Mouse (Mus musculus) urinary bladder, postnatal 36 days (tissue): ENCODE data around the gene Olfr692.
"Not testable (repeated sequence)": the region's sequence is repeated elsewhere in the genome, so short reads cannot be mapped to it uniquely, and the experiment has no call there.

Experiments
- DNase-seq, 2 experiments: peaks; one replicate each; pipeline ENCODE4 v3.0.0; 2022; ENCODE audit warnings: low spot score in 2 of 2, mixed read lengths in 1 of 2

The Olfr692 gene

GRCm38 (mm10) chr7:105367930-105368329, at the start of gene Olfr692:
TSS of gene Olfr692 (plus strand) at chr7:105368230.
- DNase-seq: no peak

- no peak for DNase-seq
Measured at GRCm38 (mm10) chr7:105325302-105325701, 42.7 kb upstream of the Olfr692 start.

DNA sequence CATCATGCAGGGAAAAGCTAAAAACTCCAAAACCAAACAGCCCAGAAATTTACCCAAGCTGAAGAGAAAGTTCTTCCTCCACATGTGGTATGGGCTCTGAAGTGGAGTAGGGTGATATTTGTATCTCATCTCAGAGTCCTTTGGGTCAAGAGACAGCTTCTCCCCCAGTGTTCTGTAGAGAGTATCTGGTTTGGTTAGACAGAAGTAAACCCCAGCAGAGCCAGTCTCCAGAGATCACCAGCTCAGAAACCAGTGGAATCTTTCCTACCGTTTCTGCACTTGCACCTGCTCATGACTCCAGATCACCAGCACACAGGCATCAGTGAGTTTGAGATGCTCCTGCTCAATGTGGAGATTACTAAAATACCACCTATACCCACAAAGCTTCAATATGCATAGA, 34.0 kb upstream of the Olfr692 start, which contains the start of gene Olfr690:
Gene Olfr690, minus strand, starts transcription at position 101 of the 400 bp plus-strand sequence.
- no peak for DNase-seq

GRCm38 (mm10) chr7:105342170-105342569, 25.9 kb upstream of the Olfr692 start, which contains the start of gene Olfr691:
TSS of gene Olfr691 (minus strand) at chr7:105342270.
- DNase-seq: no peak

DNA sequence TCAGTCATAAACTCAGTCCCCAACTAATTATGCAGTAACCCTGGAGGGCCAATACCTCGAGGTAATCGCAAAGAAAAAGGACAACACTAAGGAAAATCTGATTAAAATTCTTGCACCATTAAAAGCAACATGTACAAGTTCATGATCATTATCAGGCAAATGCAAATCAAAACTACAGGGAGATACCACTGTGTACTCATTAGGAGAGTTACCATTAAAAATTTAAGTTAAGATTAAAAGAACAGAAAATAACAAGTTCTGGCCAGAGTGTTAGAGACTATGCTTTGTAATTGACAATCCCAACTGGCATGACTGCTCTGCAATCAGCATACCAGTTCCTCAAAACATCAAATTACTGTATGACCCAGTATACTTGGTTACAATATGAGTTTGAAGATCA, 25.3 kb upstream of the Olfr692 start:
- DNase-seq: no peak

GRCm38 (mm10) chr7:105356064-105356463, 12.0 kb upstream of the Olfr692 start:
- not testable (repeated sequence) for DNase-seq

- not testable (repeated sequence) for DNase-seq
Measured at GRCm38 (mm10) chr7:105356487-105356886, 11.5 kb upstream of the Olfr692 start.

DNA sequence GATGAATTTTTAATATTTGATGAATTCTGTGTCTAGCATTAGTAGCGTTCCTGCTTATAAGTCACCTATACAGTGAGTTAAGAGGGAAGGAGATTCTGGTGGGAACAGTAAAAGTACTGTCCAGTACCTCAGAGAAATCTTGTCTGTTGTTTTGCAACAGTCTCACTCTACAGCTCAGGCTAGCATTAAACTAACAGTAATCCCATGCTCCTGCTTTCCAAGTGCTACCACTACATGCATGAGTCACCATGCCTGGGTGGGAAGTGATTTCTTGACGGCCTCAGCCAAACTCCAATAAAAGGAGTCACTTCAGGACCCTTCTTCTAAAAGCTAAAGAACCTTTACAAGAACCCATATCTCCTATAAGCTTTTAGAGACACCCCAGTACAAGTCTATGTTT, 6.3 kb upstream of the Olfr692 start:
- DNase-seq: no peak

DNA sequence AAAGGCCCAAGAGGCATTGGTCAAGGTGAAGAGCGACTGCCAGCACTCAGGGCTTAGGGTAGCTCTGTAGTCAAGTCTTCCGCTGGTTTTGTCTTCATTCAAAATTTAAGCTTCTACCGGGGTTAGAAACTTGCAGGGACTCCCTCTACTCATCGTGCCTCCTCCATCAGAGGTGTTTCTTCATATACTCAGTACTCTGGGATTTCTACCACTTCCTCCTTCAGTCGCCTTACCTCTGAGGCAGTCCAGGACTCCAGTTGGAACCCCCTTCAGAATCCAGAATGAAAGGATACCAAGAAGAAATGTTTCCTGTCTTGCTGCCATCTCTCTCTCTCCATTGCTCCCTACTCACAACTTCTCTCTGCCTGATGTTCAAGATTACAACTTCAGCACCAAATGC, 762 bp upstream of the Olfr692 start:
- DNase-seq: no peak

- DNase-seq: no peak
Measured at GRCm38 (mm10) chr7:105368521-105368920, 491 bp downstream of the Olfr692 start.

- no peak for DNase-seq
Measured at GRCm38 (mm10) chr7:105372912-105373311, 4.9 kb downstream of the Olfr692 start.

DNA sequence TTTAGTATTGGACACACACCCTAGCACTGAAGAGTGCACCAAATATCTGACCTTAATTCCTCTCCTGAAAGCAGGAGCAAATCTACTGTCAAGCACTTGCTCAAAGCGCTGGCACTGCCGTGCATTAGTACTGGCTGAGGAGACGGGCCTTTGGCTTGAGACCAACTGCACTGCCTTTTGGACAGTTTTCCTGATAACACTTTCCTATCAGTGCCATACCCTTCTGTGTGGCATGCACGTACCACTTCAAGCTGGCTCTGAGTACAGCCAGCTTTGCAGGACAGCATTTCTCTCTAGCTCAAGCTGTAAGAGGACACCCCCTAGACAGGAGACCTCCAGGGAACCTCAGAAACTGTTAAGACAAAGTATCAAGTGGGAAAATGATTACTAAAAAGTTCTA, 5.5 kb downstream of the Olfr692 start:
- DNase-seq: no peak

DNA sequence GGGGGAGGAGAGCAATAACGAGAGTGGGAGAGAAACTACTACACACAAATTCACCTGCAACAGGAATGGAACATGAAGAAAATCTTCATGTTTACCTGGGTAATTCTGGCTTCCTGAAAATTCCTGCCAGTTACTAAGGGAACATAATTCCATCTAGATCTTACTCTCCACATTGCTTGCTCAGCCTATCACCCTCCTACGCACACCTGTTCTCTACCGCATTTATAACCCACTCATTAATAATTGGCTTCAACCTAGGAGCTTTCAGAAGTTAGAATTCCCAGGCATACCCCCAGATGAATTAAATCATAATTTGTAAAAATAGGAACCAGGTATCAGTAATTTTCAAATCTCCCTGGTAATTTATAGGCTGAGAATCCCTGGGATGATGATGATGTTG, 5.9 kb downstream of the Olfr692 start:
- no peak for DNase-seq

GRCm38 (mm10) chr7:105374866-105375265, 6.8 kb downstream of the Olfr692 start, which contains the start of gene Gm5901:
TSS of gene Gm5901 (plus strand) at chr7:105375038.
- DNase-seq: no peak

DNA sequence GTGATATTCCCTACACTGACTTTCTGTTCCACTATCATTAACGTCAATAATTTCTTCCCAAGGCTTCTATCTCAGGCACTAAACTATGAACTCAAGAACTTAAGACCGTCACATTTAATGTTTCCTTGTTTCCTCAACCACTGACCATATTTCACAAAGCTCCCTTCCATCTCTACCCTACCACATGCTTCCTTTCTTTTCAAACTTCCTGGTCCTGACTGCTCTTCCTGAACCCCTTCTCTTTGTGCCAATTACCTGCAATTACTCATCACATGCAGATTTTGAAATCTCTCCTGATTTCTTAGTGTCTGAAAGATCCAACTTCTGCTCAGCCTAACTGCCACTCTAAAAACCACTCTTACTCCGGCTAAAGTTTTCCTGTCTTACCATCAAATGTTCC, 12.3 kb downstream of the Olfr692 start:
- no peak for DNase-seq

- DNase-seq: no peak
Measured at GRCm38 (mm10) chr7:105387696-105388095, 19.7 kb downstream of the Olfr692 start.

DNA sequence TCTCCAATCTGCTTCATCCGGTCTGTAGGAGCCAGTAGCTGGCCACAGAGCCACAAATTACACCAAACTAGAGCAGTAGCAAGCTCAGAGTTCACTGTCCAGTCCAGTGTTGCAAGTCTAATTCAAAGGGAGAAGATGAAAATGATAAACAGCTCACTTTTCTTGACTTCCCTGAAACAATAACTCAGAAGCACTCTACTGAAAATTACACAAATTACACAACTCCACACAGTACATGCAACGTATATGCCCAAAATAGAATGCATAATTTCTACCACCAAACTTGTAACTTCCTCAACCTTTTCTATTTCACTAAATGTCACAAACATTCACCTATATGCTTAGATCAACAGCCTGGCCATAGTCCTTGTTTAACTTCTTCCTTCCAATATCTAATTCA, 22.2 kb downstream of the Olfr692 start:
- DNase-seq: no peak

DNA sequence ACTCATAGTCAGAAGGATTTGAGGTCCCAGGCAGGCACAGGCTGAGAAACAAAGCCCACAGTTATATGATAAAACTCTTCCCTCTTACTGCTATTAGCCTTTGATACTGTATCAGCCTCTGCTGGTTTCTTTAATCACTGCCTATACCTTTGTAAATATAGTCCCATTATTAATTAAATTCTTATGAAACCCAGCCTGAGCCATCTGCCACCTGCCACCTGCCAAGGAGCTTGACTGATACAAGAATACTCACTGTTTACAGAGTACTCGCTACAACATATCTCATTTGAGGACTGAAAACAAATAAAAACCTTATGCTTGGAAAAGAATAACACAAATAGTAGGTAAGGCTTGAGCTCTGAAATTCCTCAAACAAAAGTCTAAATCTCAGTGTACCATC, 26.6 kb downstream of the Olfr692 start:
- DNase-seq: no peak

DNA sequence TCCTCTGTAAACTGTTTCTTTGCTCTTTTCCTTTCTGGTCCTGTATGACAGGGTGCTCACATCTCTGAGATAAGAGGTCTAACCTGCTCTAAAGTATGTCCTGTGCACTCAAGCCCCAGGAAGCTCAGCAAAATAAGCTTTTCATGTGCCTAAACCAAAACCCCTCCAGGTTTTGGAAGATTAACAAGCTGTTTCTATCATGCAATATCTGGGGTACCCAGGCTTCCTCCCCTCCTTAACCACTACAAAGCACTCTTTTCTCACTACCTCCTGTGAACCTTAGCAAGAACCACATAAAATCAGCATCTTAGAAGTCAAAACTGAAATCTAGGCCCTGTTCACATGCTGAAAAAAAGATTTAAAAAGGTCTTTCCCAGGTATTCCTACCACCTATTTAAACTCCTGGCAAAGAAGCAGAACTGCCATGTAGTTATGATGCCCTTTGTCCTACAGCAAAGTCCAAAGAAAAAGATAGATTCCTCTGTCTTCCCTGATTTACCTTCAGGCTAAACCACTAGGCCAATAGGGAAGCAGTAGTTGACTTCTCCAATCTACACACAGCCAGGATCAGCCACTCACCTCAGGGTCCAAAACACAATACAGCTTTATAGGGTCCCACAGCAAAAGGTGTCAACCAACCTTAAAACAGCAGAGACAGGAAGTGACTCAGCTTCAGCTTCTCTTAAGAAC, 27.2 kb downstream of the Olfr692 start:
- DNase-seq: no peak

DNA sequence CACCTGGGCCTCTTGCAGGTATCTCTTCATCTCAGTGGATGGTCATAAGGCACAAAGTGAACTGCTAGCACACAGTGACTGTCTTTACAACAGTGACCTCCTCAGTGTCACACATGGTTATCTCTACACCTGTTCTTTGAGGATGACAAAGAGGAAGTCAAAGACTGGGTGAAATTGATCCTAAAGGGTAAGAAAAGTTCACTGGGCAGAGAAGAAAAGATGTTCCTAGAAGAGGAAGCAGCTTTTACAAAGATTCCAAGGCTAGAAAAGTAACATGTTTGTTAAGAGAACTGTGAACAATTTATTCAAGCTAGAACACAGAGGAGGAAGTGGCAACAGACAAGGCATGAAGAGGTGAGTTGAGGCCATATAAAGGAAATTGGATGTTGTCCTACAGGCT, 28.1 kb downstream of the Olfr692 start:
- no peak for DNase-seq

DNA sequence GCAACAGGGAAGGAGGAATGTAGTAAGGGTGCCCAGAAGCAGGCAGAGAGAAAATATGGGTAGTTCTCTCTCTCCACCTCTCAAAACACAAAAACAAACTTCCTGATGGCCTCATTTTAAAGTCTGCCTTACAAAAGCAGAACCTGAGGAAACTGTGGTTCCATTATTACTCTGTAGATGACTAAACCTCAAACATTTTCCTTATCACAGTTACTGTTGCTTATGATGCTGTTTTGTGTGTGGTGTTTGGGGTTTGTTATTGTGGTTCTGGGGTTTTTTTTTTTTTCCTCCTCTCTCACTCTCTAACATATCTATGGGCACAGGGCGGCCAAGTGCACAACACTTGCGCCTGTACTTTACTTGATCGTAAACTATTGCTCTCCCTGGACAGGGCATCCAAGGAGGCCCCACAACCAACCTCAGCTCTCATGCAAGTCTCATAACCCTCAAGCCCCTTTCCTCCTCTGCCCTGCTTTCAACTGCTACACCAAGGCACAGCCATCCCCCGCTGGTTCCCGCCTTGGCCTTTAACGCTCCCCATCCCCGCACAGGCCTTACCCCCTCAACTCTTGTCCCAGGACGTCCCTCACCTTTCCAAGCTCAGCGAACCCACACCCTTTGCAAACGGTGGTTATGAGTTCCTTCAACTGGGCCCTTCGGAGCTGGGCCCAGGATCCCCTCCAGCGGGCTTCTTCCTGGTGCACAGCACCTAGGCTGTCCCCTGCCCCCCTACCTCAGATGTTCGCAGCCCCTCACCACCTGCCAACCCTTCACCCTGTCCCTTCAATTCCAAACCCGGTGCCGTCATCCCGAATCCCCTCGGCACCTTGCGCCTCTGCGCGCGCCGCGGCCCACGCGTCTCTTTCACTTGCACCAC, 31.3 kb downstream of the Olfr692 start:
- peak in 1 of 2 experiments; percentile 20 for DNase-seq

GRCm38 (mm10) chr7:105399935-105400624, 32.0 kb downstream of the Olfr692 start, which contains the start of gene Fam160a2:
TSS of gene Fam160a2 (minus strand) at chr7:105400054.
- DNase-seq: peak; percentile 100
